Mouse (Mus musculus) macrophage (primary cell): ENCODE data around the gene Cyp4f18. TPM values are rescaled to one million over a fixed set of nuclear protein-coding genes. Genes with fewer than 3 reads are reported as not detected.

Source experiments
- H3K27ac ChIP-seq: fragments of 350-480 bp; formaldehyde crosslinking; 2 replicates; pipeline ENCODE4 v1.9.0; 2021
- H3K36me3 ChIP-seq: fragments of 350-480 bp; formaldehyde crosslinking; 2 replicates; pipeline ENCODE4 v1.9.0; 2021; ENCODE audit errors: inconsistent target
- H3K4me3 ChIP-seq: fragments of 350-480 bp; formaldehyde crosslinking; 2 replicates; pipeline ENCODE4 v1.9.0; 2021; ENCODE audit errors: inconsistent target
- H3K79me2 ChIP-seq: fragments of 350-480 bp; formaldehyde crosslinking; 2 replicates; pipeline ENCODE4 v1.9.0; 2021; ENCODE audit errors: inconsistent target
- WGBS: methylation state at CpG from one replicate; pipeline ENCODE4 v1.1.7; 2026; ENCODE audit warnings: inconsistent platforms; ENCODE audit not compliant: missing documents; 5-methylcytosine and 5-hydroxymethylcytosine counted together
- polyA plus RNA-seq: library from polyadenylated mRNA; stranded (reverse); fragments of 250-400 nt; gene quantifications from 3 replicates; pipeline ENCODE4 v1.2.4, GENCODE M21; 2018; ENCODE audit warnings: inconsistent platforms

Cyp4f18 gene
- polyA plus RNA-seq, 1 experiment from 2014 or later, result 8.7 TPM

DNA sequence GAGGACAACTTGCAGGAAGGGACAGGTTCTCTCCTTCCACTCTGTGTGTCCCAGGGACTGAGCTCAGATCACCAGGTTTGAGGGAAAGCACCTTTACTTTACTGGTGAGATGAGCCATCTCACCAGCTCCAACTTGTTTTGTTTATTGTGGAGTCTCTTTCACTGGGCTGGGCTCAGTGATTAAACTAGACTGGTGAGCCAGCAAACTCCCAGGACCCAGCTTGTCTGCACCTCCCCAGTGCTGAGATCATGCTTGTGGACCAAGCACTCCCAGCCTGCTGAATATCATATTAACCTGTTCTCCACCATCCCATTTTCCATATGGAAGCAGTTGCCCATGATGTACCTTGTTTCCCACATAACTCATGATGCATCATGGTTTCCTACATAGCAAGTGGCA, 6.5 kb downstream of the Cyp4f18 start:
- no peak overlapping the region for H3K27ac ChIP-seq

DNA sequence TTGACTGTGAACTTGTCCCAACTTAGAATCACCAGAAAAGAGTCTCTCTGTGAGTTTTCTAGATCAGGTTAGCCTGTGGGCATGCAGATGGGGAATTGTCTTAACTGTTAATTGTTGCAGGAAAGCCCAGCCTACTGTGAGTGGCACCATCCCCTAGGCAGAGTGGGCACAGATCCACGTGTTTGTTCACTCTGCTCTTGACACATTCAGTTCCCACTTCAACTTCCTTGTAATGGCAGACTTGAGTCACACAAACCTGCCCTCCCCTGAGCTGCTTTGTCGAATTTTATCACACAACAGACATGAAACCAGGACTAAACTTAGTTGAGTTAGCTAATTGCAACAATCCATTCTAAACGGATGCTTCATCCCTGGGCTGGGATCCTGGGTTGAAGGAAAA, 9.2 kb downstream of the Cyp4f18 start:
- Histone ChIP-seq H3K79me2 (no peaks in the 10 kb centered on the region), H3K36me3 (no peaks in the 10 kb centered on the region), H3K27ac (no peak overlapping the region), H3K4me3 (no peak overlapping the region)
- 61% methylated on average over 3 of the region's 3 CpGs for WGBS

More for the DNA sequence above, 6.5 kb downstream of the Cyp4f18 start:
- H3K79me2 ChIP-seq, result no peaks in the 10 kb centered on the region
- no peaks in the 10 kb centered on the region for H3K36me3 ChIP-seq
- no peak overlapping the region for H3K4me3 ChIP-seq

DNA sequence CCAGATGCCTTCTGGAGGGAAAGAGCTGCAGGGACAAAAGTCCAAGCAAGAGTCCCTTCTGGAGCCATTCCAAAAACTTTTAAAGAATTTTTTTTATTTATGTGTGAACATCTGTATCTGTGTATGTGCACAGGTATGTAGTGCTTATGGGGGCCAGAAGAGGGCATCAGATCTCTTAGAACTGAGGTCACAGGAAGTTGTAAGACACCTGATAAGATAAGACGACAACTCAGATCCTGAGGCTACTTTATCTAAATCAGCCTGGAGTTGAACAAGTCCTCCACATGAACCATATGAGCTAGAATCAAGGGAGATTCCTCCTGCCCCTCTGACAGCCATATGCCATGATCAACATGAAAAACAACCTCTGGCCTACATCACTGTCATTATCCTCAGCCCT, 10.0 kb downstream of the Cyp4f18 start:
- H3K27ac ChIP-seq, result no peak overlapping the region
- no peak overlapping the region for H3K4me3 ChIP-seq
- H3K36me3 ChIP-seq, result no peaks in the 10 kb centered on the region
- no peaks in the 10 kb centered on the region for H3K79me2 ChIP-seq
- WGBS, result 78% methylated on average over 1 of the region's 1 CpGs

- WGBS, result 76% methylated on average over 12 of the region's 13 CpGs
- Histone ChIP-seq H3K79me2 (no peaks in the 10 kb centered on the region), H3K27ac (no peak overlapping the region), H3K36me3 (no peaks in the 10 kb centered on the region), H3K4me3 (peak overlapping the region; percentile 20)
Observed at GRCm38 (mm10) chr8:71988867-71989599, 20.4 kb downstream of the Cyp4f18 start.

- H3K4me3 ChIP-seq, result peak overlapping the region; percentile 20
- H3K79me2 ChIP-seq, result no peaks in the 10 kb centered on the region
- H3K36me3 ChIP-seq, result no peaks in the 10 kb centered on the region
- WGBS, result 31% methylated on average over 24 of the region's 24 CpGs
- H3K27ac ChIP-seq, result no peak overlapping the region
Observed at GRCm38 (mm10) chr8:71988110-71988866, 21.1 kb downstream of the Cyp4f18 start.

- 87% methylated on average over 4 of the region's 4 CpGs for WGBS
- Histone ChIP-seq H3K27ac (no peak overlapping the region), H3K4me3 (no peak overlapping the region), H3K79me2 (no peaks in the 10 kb centered on the region), H3K36me3 (no peaks in the 10 kb centered on the region)
Observed at GRCm38 (mm10) chr8:71984601-71985000, 24.8 kb downstream of the Cyp4f18 start.

- Histone ChIP-seq H3K36me3 (no peaks in the 10 kb centered on the region), H3K27ac (no peak overlapping the region), H3K79me2 (no peaks in the 10 kb centered on the region), H3K4me3 (no peak overlapping the region)
- 61% methylated on average over 4 of the region's 4 CpGs for WGBS
Observed at GRCm38 (mm10) chr8:71981456-71981855, 28.0 kb downstream of the Cyp4f18 start.

DNA sequence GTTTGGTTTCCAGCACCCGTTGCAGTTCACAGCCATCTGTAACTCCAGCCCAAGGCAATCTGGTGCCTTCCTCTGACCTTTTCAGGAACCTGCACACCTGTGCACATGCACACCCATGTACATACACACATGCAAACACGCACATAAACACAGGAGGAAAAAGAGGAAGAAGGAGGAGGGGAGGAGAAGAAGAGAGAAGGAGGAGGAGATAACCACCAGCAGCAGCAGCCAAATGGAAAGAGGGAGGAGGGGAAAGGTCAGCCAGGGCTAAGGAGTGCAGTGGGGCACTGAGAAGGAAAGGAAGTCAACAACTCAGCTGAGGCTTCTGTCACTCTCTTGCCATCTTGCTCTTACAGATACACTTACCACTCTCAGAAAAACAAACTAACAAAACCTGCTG, 28.4 kb downstream of the Cyp4f18 start:
- H3K4me3 ChIP-seq, result no peak overlapping the region
- 25% methylated on average over 2 of the region's 2 CpGs for WGBS

DNA sequence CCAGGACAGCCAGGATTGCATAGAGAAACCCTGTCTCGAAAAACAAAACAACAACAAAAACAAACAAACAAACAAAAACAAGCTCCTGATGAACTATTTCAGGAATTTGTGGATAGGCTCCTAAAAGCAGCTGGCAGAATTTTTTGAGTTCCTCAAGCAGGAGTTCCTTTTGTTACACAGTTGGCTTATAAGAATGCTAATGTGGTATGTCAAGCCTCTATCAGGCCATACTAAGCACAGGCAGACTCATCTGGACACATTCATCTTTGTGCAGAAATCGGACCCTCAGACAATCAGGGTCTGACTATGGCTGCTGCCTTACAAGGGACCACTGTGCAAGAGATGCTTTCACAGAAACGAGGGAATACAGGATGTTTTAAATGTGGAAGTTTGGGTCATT, 35.2 kb downstream of the Cyp4f18 start:
- Histone ChIP-seq H3K27ac (no peak overlapping the region), H3K79me2 (no peaks in the 10 kb centered on the region), H3K36me3 (no peaks in the 10 kb centered on the region), H3K4me3 (no peak overlapping the region)
- WGBS, result 89% methylated on average over 3 of the region's 3 CpGs

More for the DNA sequence above, 28.4 kb downstream of the Cyp4f18 start:
- no peaks in the 10 kb centered on the region for H3K79me2 ChIP-seq
- H3K27ac ChIP-seq, result no peak overlapping the region
- no peaks in the 10 kb centered on the region for H3K36me3 ChIP-seq

DNA sequence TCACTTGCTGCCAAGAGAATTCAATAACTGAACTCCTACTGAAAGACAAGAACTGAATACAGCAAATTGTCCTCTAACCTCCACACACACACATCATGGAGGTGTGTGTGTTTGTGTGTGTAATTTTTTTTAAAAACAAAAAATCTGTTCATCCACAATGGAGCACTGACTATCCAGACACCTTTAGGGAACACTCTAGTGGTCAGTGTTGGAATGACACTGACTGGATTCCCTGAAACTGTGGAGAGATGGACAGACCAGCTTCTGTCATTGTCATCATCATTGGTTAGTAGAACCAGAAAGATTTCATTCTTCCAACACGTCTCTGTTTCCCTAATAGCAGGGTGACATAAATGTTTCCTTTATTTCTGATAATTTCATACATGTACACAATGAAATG, 37.5 kb downstream of the Cyp4f18 start:
- WGBS, result 85% methylated on average over 1 of the region's 1 CpGs
- H3K79me2 ChIP-seq, result no peaks in the 10 kb centered on the region
- H3K36me3 ChIP-seq, result peaks cover 20% of the 10 kb centered on the region; the same call in 1 of the 2 replicates
- no peak overlapping the region for H3K4me3 ChIP-seq
- H3K27ac ChIP-seq, result no peak overlapping the region

GRCm38 (mm10) chr8:71968636-71969035, 40.8 kb downstream of the Cyp4f18 start:
- Histone ChIP-seq H3K79me2 (peaks cover 11% of the 10 kb centered on the region; the same call in 1 of the 2 replicates), H3K27ac (no peak overlapping the region), H3K36me3 (peaks cover 29% of the 10 kb centered on the region; the same call in 1 of the 2 replicates), H3K4me3 (no peak overlapping the region)
- 89% methylated on average over 6 of the region's 6 CpGs for WGBS

DNA sequence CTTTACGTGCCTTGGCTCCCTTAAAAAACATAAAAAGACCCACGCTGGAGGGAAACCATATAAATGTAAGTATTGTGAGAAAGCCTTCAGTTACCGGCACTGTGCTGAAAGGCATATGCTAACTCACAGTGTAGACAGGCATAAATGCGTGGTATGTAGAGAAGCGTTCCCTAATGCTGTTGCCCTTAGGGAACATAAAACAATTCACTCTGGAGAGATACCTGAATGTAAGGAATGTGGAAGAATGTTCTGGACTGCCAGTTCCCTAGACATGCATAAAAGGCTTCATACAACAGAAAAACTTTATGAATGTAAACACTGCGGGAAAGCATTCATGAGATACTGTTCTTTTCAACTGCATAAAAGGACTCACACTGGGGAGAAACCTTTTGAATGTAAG, 41.3 kb downstream of the Cyp4f18 start:
- H3K27ac ChIP-seq, result no peak overlapping the region
- peaks cover 16% of the 10 kb centered on the region; the same call in 1 of the 2 replicates for H3K79me2 ChIP-seq
- no peak overlapping the region for H3K4me3 ChIP-seq
- WGBS, result 97% methylated on average over 6 of the region's 6 CpGs
- H3K36me3 ChIP-seq, result peaks cover 29% of the 10 kb centered on the region; the same call in 1 of the 2 replicates

DNA sequence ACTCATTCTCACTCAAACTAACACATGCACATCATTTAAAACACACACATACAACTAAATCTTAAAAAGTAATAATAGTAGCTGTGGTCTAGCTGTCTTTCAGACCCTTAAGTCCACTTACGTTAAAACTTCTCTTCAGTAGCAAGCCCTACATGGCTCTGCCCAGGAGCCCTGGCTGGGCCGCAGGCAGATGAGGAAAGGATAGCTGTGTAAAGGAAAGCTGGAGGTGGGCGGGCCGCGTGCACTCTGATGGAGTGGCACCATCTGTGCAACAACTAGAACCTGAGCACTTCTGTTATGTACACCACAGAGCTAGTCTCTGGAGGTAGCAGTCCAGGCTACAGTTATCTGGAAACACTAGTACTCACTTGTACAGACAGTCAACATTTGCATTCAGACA, 42.2 kb downstream of the Cyp4f18 start:
- Histone ChIP-seq H3K79me2 (peaks cover 24% of the 10 kb centered on the region; the same call in 1 of the 2 replicates), H3K4me3 (no peak overlapping the region), H3K36me3 (peaks cover 29% of the 10 kb centered on the region; the same call in 1 of the 2 replicates), H3K27ac (no peak overlapping the region)
- 97% methylated on average over 5 of the region's 5 CpGs for WGBS

DNA sequence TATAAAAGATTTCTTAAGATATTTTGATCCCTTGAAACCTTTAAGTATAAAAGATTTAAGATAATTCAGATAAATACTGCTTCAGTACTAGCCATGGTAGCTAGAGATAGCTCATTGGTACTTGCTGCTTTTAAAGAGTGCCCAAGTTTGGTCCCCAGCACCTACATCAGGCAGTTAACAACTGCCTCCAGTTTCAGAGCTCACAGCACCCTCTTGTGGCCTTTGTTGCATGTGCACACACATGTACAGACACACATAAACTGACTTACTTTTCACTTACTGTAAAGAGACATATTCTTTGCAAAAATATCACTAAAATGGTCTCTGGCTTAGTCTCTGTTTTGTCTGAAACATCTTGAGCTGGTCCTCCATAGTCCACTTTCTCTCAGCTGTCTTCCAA, 43.0 kb downstream of the Cyp4f18 start:
- Histone ChIP-seq H3K4me3 (no peak overlapping the region), H3K79me2 (peaks cover 33% of the 10 kb centered on the region; the same call in 1 of the 2 replicates), H3K36me3 (peaks cover 29% of the 10 kb centered on the region; the same call in 1 of the 2 replicates), H3K27ac (no peak overlapping the region)

DNA sequence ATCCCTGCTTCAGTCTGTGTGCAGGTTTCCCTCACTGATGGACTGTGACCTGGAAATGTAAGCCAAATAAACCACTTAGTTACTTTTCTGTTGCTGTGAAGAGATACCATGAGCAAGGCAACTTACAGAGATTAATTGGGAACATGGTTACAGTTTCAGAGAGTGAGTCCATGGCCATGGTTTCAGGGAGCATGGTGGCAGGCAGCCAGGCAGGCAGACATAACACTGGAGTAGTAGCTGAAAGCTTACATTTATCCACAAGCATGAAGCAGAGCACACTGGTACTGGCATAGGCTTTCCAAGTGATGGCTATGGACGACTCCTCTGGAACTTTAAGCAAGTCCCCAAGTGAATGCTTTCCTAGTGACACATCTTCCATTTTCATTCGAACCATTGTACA, 44.3 kb downstream of the Cyp4f18 start:
- Histone ChIP-seq H3K4me3 (no peak overlapping the region), H3K79me2 (peaks cover 39% of the 10 kb centered on the region; the same call in 1 of the 2 replicates), H3K36me3 (peaks cover 29% of the 10 kb centered on the region; the same call in 1 of the 2 replicates), H3K27ac (no peak overlapping the region)
- WGBS, result 87% methylated on average over 2 of the region's 2 CpGs
